ENCODE assay signal across 8 mouse cellular contexts in the genomic region with DNA sequence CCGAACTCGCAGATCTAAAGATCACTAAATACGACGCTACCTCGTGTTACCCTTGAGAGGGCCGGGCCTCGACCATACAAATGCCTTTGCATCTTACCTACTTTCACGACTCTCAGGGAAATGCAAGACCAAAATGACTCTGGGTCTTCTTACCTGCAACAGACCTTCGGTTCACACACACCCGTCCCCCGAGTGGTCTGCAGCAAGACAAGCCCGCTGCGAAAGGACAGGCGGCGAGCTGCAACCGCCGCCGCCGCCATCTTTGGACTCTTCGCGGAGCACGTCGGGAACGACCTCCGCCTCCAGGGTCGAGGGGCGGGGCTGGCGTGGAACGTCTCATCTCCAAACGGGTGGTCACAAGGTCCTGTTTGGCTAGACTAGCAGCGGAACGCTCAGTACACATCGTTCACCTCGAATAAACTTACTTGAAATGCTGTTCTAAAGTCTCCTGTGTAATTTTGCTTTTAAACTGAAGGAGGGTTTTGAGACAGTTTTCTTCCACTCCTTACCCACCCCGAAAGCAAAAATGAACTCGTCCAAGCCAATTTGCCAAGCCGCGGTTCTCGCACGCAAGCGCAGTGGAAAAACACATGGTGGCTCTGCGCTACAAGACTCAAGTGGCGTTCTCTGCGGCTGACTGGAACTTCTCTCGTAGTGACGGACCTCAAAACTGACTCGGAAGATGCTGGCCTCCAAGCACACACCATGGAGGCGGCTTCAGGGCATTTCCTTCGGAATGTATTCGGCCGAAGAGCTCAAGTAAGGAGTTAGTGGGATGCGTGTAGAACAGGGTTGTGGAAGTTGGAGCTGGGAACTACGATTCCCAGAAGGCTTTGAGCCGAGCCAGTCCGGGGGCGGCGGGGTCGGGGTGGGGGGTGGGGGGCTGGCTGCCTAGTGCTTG. TPM values are rescaled to one million over a fixed set of nuclear protein-coding genes. Genes with fewer than 3 reads are reported as not detected.
DNase-seq lines count a peak whose midpoint lies in the region; ATAC-seq lines count a peak whose summit lies in the region.

TSS of gene Ptcd3 (minus strand) at position 270 of the 901 bp plus-strand sequence.
TSS of gene Polr1a (plus strand) at position 573 of the 901 bp plus-strand sequence.

- peak within 1 kb of the TSS; percentile 47; the same call in 1 of the 2 replicates for H3K27ac ChIP-seq in hindbrain, embryonic 14.5 days

- H3K4me1 ChIP-seq in hindbrain, embryonic 14.5 days (replicated peaks; ENCODE audit: control insufficient read depth, insufficient read depth, low read length), result peaks cover 14% of the 10 kb centered on the region; the same call in 1 of the 2 replicates

- H3K9me3 ChIP-seq in hindbrain, embryonic 14.5 days (ENCODE audit: control insufficient read depth, low read length), result no peaks in the 10 kb centered on the region

- H3K36me3 ChIP-seq in hindbrain, embryonic 14.5 days (replicated peaks; ENCODE audit: control insufficient read depth, insufficient read depth), result peaks cover 46% of the 10 kb centered on the region

- peak; percentile 96 for DNase-seq in R1 (ENCODE audit: low read depth, low spot score)
- DNase-seq in cerebellum, postnatal 25 days, result peak; percentile 93 to 95
- peak; percentile 82 to 89 for DNase-seq in frontal cortex, postnatal 25 days (ENCODE audit: low spot score in 2 of 2)
- DNase-seq in hindbrain, embryonic 14.5 days (ENCODE audit: low spot score), result peak; percentile 97
- DNase-seq in layer of hippocampus, postnatal 36 days, result peak; percentile 90 to 93
- peak; percentile 95 for DNase-seq in lung, postnatal 36 days
- DNase-seq in retina, postnatal 1 day, result peak; percentile 97
- peak; percentile 84 to 90 for DNase-seq in urinary bladder, adult 18-20 months (ENCODE audit: low spot score in 2 of 2)

- under 1% methylated on average over 58 of the region's 58 CpGs for WGBS in hindbrain, embryonic 14.5 days

- ATAC-seq in hindbrain, embryonic 14.5 days (ENCODE audit: low FRiP score), result peak; percentile 93

- peak within 1 kb of the TSS; percentile 85 for H3K4me2 ChIP-seq in hindbrain, embryonic 14.5 days (replicated peaks)

- H3K27me3 ChIP-seq in hindbrain, embryonic 14.5 days (ENCODE audit: control insufficient read depth, insufficient read depth, low read length), result no peaks in the 10 kb centered on the region

- H3K4me3 ChIP-seq in hindbrain, embryonic 14.5 days (replicated peaks; ENCODE audit: low read length), result peak within 1 kb of the TSS; percentile 77

- peak within 1 kb of the TSS; percentile 74 for H3K9ac ChIP-seq in hindbrain, embryonic 14.5 days

RNA-seq across cellular contexts. Expression of gene Ptcd3, which starts in this region (rescaled TPM):
- 91.1 and 92.0 TPM in 2 replicates for polyA plus RNA-seq in hindbrain, embryonic 14.5 days (2014; fragmentation: Nextera tagmentation; extraction: Ambion mirVana)
- 10 to 100 TPM; 68.3 to 73.7 TPM for total RNA-seq in layer of hippocampus, postnatal 36 days (2021)

RNA-seq across cellular contexts. Expression of gene Polr1a, which starts in this region (rescaled TPM):
- polyA plus RNA-seq in hindbrain, embryonic 14.5 days (2014; fragmentation: Nextera tagmentation; extraction: Ambion mirVana), result 18.1 and 20.4 TPM in 2 replicates
- total RNA-seq in layer of hippocampus, postnatal 36 days (2021), result 10 to 100 TPM; 31.0 to 33.2 TPM

Comparison
In these comparisons a context has a peak if more than half of its experiments do, and no peak if none do; other contexts are left out.
1. Peak in every context shown above with its lines: DNase-seq, ATAC-seq, H3K4me3 ChIP-seq and H3K27ac ChIP-seq.